Mouse (Mus musculus): Measurements from ENCODE around the gene Pdzph1. TPM values are rescaled to one million over a fixed set of nuclear protein-coding genes. Genes with fewer than 3 reads are reported as not detected.

The Pdzph1 gene
- polyA plus RNA-seq, 1 experiment, result not detected

- TF ChIP-seq MYOG (IDR thresholded peaks at IDR 0.05; ENCODE audit: control insufficient read depth in 1 of 3, insufficient read depth in 1 of 3, insufficient read length in 2 of 3, low read depth in 2 of 3), result no peak
- no peak for TF ChIP-seq POLR2AphosphoS2 (IDR thresholded peaks at IDR 0.05; ENCODE audit: insufficient read length, low read depth)
- TF ChIP-seq USF1 (IDR thresholded peaks at IDR 0.05; ENCODE audit: low read depth), result no peak
- TF ChIP-seq CEBPB (IDR thresholded peaks at IDR 0.05; ENCODE audit: insufficient read depth, poor library complexity, severe bottlenecking), result no peak
- TF ChIP-seq MAX (IDR thresholded peaks at IDR 0.05; ENCODE audit: low read depth), result no peak
- no peak for TF ChIP-seq E2F4 (IDR thresholded peaks at IDR 0.05; ENCODE audit: insufficient read depth)
- no peak for TF ChIP-seq TCF12 (IDR thresholded peaks at IDR 0.05; ENCODE audit: insufficient read depth, poor library complexity, severe bottlenecking)
- no peak for TF ChIP-seq MYOD1 (IDR thresholded peaks at IDR 0.05; ENCODE audit: control insufficient read depth in 1 of 3, insufficient read length in 2 of 3, low read depth in 2 of 3)
- no peak for TF ChIP-seq TCF3 (IDR thresholded peaks at IDR 0.05; ENCODE audit: insufficient read length, low read depth)
- TF ChIP-seq POLR2A (IDR thresholded peaks at IDR 0.05; ENCODE audit: insufficient read length, low read depth), result no peak
- TF ChIP-seq REST (IDR thresholded peaks at IDR 0.05; ENCODE audit: insufficient read depth, insufficient read length), result no peak
- no peak for TF ChIP-seq SRF (IDR thresholded peaks at IDR 0.05; ENCODE audit: control insufficient read depth, insufficient read length, low read depth)
- no peak overlapping the region for H3K4me2 ChIP-seq (ENCODE audit: low read depth)
- H3K27me3 ChIP-seq (ENCODE audit: control insufficient read depth, insufficient read depth, insufficient read length), result no peaks in the 10 kb centered on the region
- no peaks in the 10 kb centered on the region for H3K79me2 ChIP-seq (ENCODE audit: control insufficient read depth, insufficient read depth)
- no peaks in the 10 kb centered on the region for H3K36me3 ChIP-seq (ENCODE audit: control insufficient read depth, insufficient read depth)
- no peak overlapping the region for H3K4me3 ChIP-seq
- H3ac ChIP-seq (ENCODE audit: control insufficient read depth, insufficient read length), result no peak overlapping the region
Observed at GRCm38 (mm10) chr17:58924754-58925546, 66.2 kb downstream of the Pdzph1 start.

- TF ChIP-seq POLR2A (IDR thresholded peaks at IDR 0.05; ENCODE audit: insufficient read length, low read depth) (no peak), REST (IDR thresholded peaks at IDR 0.05; ENCODE audit: insufficient read depth, insufficient read length) (no peak), USF1 (IDR thresholded peaks at IDR 0.05; ENCODE audit: low read depth) (no peak), TCF3 (IDR thresholded peaks at IDR 0.05; ENCODE audit: insufficient read length, low read depth) (no peak), SRF (IDR thresholded peaks at IDR 0.05; ENCODE audit: control insufficient read depth, insufficient read length, low read depth) (no peak), CEBPB (IDR thresholded peaks at IDR 0.05; ENCODE audit: insufficient read depth, poor library complexity, severe bottlenecking) (no peak), E2F4 (IDR thresholded peaks at IDR 0.05; ENCODE audit: insufficient read depth) (no peak), MYOG (IDR thresholded peaks at IDR 0.05; ENCODE audit: control insufficient read depth in 1 of 3, insufficient read depth in 1 of 3, insufficient read length in 2 of 3, low read depth in 2 of 3) (no peak), TCF12 (IDR thresholded peaks at IDR 0.05; ENCODE audit: insufficient read depth, poor library complexity, severe bottlenecking) (no peak), MYOD1 (IDR thresholded peaks at IDR 0.05; ENCODE audit: control insufficient read depth in 1 of 3, insufficient read length in 2 of 3, low read depth in 2 of 3) (no peak), POLR2AphosphoS2 (IDR thresholded peaks at IDR 0.05; ENCODE audit: insufficient read length, low read depth) (no peak)
- Histone ChIP-seq H3K36me3 (ENCODE audit: control insufficient read depth, insufficient read depth) (no peaks in the 10 kb centered on the region), H3K79me2 (ENCODE audit: control insufficient read depth, insufficient read depth) (no peaks in the 10 kb centered on the region), H3K4me2 (ENCODE audit: low read depth) (no peak overlapping the region), H3K27me3 (ENCODE audit: control insufficient read depth, insufficient read depth, insufficient read length) (no peaks in the 10 kb centered on the region), H3ac (ENCODE audit: control insufficient read depth, insufficient read length) (no peak overlapping the region), H3K4me3 (no peak overlapping the region)
Observed at GRCm38 (mm10) chr17:58923901-58924476, 67.2 kb downstream of the Pdzph1 start.

DNA sequence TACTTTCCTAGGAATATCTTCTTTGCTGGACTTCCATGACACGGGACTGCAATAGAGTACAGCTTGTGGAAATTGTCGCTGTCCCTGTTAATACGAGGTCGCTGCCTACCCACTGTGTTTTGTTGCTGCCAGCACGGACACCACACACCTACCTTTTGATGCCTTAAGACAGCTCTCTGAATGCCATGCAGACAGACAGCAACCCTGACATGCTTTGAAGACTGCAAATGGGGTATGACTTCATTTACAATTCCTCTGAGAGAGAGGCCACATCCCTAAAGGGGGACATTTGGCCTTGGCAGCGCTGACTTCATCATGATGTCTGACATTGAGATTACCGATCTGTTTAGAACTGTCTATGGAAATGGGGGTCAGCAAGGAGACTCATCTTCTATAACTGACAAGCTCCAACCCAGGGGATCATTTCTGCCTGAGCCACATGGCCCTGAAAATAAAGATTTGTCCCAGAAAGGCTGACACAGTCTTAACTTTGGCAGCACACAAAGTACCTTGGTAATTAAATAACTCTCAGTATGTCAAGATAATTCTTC, 67.8 kb downstream of the Pdzph1 start:
- H3K27me3 ChIP-seq (ENCODE audit: control insufficient read depth, insufficient read depth, insufficient read length), result no peaks in the 10 kb centered on the region
- H3K36me3 ChIP-seq (ENCODE audit: control insufficient read depth, insufficient read depth), result no peaks in the 10 kb centered on the region

GRCm38 (mm10) chr17:58922821-58923220, 68.4 kb downstream of the Pdzph1 start:
- no peaks in the 10 kb centered on the region for H3K36me3 ChIP-seq (ENCODE audit: control insufficient read depth, insufficient read depth)
- H3K4me2 ChIP-seq (ENCODE audit: low read depth), result no peak overlapping the region
- no peaks in the 10 kb centered on the region for H3K79me2 ChIP-seq (ENCODE audit: control insufficient read depth, insufficient read depth)
- H3K27me3 ChIP-seq (ENCODE audit: control insufficient read depth, insufficient read depth, insufficient read length), result no peaks in the 10 kb centered on the region
- TF ChIP-seq TCF12 (IDR thresholded peaks at IDR 0.05; ENCODE audit: insufficient read depth, poor library complexity, severe bottlenecking) (no peak), POLR2AphosphoS2 (IDR thresholded peaks at IDR 0.05; ENCODE audit: insufficient read length, low read depth) (no peak), E2F4 (IDR thresholded peaks at IDR 0.05; ENCODE audit: insufficient read depth) (no peak), POLR2A (IDR thresholded peaks at IDR 0.05; ENCODE audit: insufficient read length, low read depth) (no peak), MYOD1 (IDR thresholded peaks at IDR 0.05; ENCODE audit: control insufficient read depth in 1 of 3, insufficient read length in 2 of 3, low read depth in 2 of 3) (no peak), MYOG (IDR thresholded peaks at IDR 0.05; ENCODE audit: control insufficient read depth in 1 of 3, insufficient read depth in 1 of 3, insufficient read length in 2 of 3, low read depth in 2 of 3) (no peak), MAX (IDR thresholded peaks at IDR 0.05; ENCODE audit: low read depth) (no peak), CEBPB (IDR thresholded peaks at IDR 0.05; ENCODE audit: insufficient read depth, poor library complexity, severe bottlenecking) (no peak), TCF3 (IDR thresholded peaks at IDR 0.05; ENCODE audit: insufficient read length, low read depth) (no peak), USF1 (IDR thresholded peaks at IDR 0.05; ENCODE audit: low read depth) (no peak), SRF (IDR thresholded peaks at IDR 0.05; ENCODE audit: control insufficient read depth, insufficient read length, low read depth) (no peak), REST (IDR thresholded peaks at IDR 0.05; ENCODE audit: insufficient read depth, insufficient read length) (no peak)
- no peak overlapping the region for H3ac ChIP-seq (ENCODE audit: control insufficient read depth, insufficient read length)
- H3K4me3 ChIP-seq, result no peak overlapping the region

More for the DNA sequence above, 67.8 kb downstream of the Pdzph1 start:
- Histone ChIP-seq H3K4me3 (no peak overlapping the region), H3ac (ENCODE audit: control insufficient read depth, insufficient read length) (no peak overlapping the region), H3K4me2 (ENCODE audit: low read depth) (no peak overlapping the region), H3K79me2 (ENCODE audit: control insufficient read depth, insufficient read depth) (no peaks in the 10 kb centered on the region)
- TF ChIP-seq REST (IDR thresholded peaks at IDR 0.05; ENCODE audit: insufficient read depth, insufficient read length) (no peak), TCF3 (IDR thresholded peaks at IDR 0.05; ENCODE audit: insufficient read length, low read depth) (no peak), SRF (IDR thresholded peaks at IDR 0.05; ENCODE audit: control insufficient read depth, insufficient read length, low read depth) (no peak), POLR2A (IDR thresholded peaks at IDR 0.05; ENCODE audit: insufficient read length, low read depth) (no peak), MYOG (IDR thresholded peaks at IDR 0.05; ENCODE audit: control insufficient read depth in 1 of 3, insufficient read depth in 1 of 3, insufficient read length in 2 of 3, low read depth in 2 of 3) (no peak), CEBPB (IDR thresholded peaks at IDR 0.05; ENCODE audit: insufficient read depth, poor library complexity, severe bottlenecking) (no peak), E2F4 (IDR thresholded peaks at IDR 0.05; ENCODE audit: insufficient read depth) (no peak), MAX (IDR thresholded peaks at IDR 0.05; ENCODE audit: low read depth) (no peak), TCF12 (IDR thresholded peaks at IDR 0.05; ENCODE audit: insufficient read depth, poor library complexity, severe bottlenecking) (no peak), MYOD1 (IDR thresholded peaks at IDR 0.05; ENCODE audit: control insufficient read depth in 1 of 3, insufficient read length in 2 of 3, low read depth in 2 of 3) (no peak)

Measured in myocyte (in vitro differentiated cells).